Mouse (Mus musculus) liver, embryonic 16.5 days (tissue): ENCODE measurements around the gene Lgi4. TPM values are rescaled to one million over a fixed set of nuclear protein-coding genes. Genes with fewer than 3 reads are reported as not detected.
A peak's percentile ranks its signal among the peaks of the same experiment; 100 is the strongest.

ENCODE experiments used
- ATAC-seq: fragments of 200-750 bp; cut with Nextera tagmentation; 2 replicates; pipeline ENCODE4 v1.8.0; 2017; ENCODE audit warnings: low read depth, mild to moderate bottlenecking, moderate number of reproducible peaks, moderate library complexity
- H3K27ac ChIP-seq: fragments of 300-500 bp; sonication (generic); 2 replicates; pipeline ENCODE4 v1.5.1; 2014; ENCODE audit warnings: mild to moderate bottlenecking, low read length
- H3K27me3 ChIP-seq: fragments of 300-500 bp; sonication (generic); 2 replicates; pipeline ENCODE4 v1.6.1; 2014; ENCODE audit warnings: low read depth, low read length, mixed read lengths; ENCODE audit not compliant: control insufficient read depth, insufficient read depth
- H3K36me3 ChIP-seq: fragments of 300-500 bp; sonication (generic); 2 replicates; pipeline ENCODE4 v1.6.1; 2014; ENCODE audit warnings: mild to moderate bottlenecking; ENCODE audit not compliant: control insufficient read depth, insufficient read depth
- H3K4me1 ChIP-seq: fragments of 300-500 bp; sonication (generic); 2 replicates; pipeline ENCODE4 v1.6.1; 2014; ENCODE audit warnings: low read depth, low read length, mixed read lengths; ENCODE audit not compliant: control insufficient read depth
- H3K4me2 ChIP-seq: fragments of 300-500 bp; sonication (generic); 2 replicates; pipeline ENCODE4 v1.6.1; 2014; ENCODE audit warnings: low read depth, low read length, mixed read lengths
- H3K4me3 ChIP-seq: fragments of 300-500 bp; sonication (generic); 2 replicates; pipeline ENCODE4 v1.5.1; 2014; ENCODE audit warnings: low read depth, mild to moderate bottlenecking, low read length
- H3K9ac ChIP-seq: fragments of 300-500 bp; sonication (generic); 2 replicates; pipeline ENCODE4 v1.6.1; 2014; ENCODE audit warnings: low read depth, low read length
- H3K9me3 ChIP-seq: fragments of 300-500 bp; sonication (generic); replicated peaks from 2 replicates; pipeline ENCODE4 v1.6.1; 2016; ENCODE audit warnings: low read length; ENCODE audit not compliant: control insufficient read depth
- WGBS: fragments of 180-500 bp; shearing (Covaris S2); extraction: QIAGEN DNeasy Blood & Tissue Kit; methylation state at CpG from one replicate; pipeline ENCODE4 v1.1.7; 2014; ENCODE audit not compliant: insufficient replicate concordance; 5-methylcytosine and 5-hydroxymethylcytosine counted together
- polyA plus RNA-seq: library from polyadenylated mRNA; unstranded; fragments of >200 nt; fragmentation: Nextera tagmentation; extraction: Ambion mirVana; gene quantifications from 2 replicates; pipeline ENCODE4 v1.2.1, GENCODE M21; 2015

Gene Lgi4
- polyA plus RNA-seq: 0.02 and 0.12 TPM in 2 replicates

DNA sequence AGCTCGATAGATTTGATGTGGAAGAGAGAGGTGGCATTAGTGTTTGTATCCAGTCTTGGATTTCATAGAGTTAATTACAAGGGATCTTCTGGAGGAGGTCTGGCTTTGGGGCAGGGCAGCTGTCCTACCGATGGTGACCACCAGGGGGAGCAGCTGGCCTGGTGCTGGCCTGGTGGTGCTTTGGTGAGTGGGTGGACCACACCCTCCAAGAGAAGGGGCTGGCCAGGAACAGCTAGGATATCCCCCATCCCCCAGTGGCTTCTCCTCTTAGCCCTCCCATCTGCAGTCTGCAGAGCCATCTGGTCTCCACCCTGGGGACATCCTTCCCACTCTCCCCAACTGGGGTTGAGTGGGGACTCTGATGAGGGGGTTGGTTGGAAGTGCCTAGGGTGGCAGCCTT lies at the start of gene Lgi4:
Lgi4 (plus strand) TSS at position 235 of the 400 bp plus-strand sequence.
- no peaks in the 10 kb centered on the region for H3K36me3 ChIP-seq
- no peaks in the 10 kb centered on the region; the same call in 1 of the 2 replicates for H3K27me3 ChIP-seq
- 2% methylated on average over 2 of the region's 2 CpGs for WGBS
- H3K9ac ChIP-seq: no peak within 1 kb of the TSS
- no peaks in the 10 kb centered on the region for H3K9me3 ChIP-seq
- no peak within 1 kb of the TSS for H3K27ac ChIP-seq
- H3K4me2 ChIP-seq: no peak within 1 kb of the TSS
- H3K4me3 ChIP-seq: no peak within 1 kb of the TSS
- no peak for ATAC-seq
- H3K4me1 ChIP-seq: no peaks in the 10 kb centered on the region

DNA sequence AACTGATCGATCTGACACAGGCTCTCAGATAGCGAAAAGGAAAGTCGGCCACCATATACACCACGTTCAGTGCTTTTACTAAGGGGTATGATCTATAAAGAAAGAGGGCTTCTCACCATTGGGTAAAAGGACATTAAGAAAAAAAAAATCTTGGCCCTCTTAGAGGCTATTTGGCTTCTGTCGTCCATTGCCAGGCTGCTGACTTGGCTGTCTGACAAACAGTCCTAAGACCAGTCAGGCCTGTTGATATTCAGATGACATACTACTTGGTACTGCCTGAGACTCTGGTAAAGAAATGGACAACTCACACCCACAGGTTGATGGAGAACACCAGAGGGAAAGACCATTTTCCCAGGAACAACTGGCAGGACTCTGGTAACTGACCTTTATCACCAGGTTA lies 46.2 kb upstream of the Lgi4 start:
- Histone ChIP-seq H3K4me2 (no peak overlapping the region), H3K27ac (no peak overlapping the region), H3K4me3 (no peak overlapping the region), H3K9ac (no peak overlapping the region), H3K27me3 (no peaks in the 10 kb centered on the region), H3K9me3 (no peaks in the 10 kb centered on the region), H3K4me1 (no peaks in the 10 kb centered on the region; the same call in 1 of the 2 replicates), H3K36me3 (no peaks in the 10 kb centered on the region)
- no peak for ATAC-seq
- 62% methylated on average over 5 of the region's 5 CpGs for WGBS

DNA sequence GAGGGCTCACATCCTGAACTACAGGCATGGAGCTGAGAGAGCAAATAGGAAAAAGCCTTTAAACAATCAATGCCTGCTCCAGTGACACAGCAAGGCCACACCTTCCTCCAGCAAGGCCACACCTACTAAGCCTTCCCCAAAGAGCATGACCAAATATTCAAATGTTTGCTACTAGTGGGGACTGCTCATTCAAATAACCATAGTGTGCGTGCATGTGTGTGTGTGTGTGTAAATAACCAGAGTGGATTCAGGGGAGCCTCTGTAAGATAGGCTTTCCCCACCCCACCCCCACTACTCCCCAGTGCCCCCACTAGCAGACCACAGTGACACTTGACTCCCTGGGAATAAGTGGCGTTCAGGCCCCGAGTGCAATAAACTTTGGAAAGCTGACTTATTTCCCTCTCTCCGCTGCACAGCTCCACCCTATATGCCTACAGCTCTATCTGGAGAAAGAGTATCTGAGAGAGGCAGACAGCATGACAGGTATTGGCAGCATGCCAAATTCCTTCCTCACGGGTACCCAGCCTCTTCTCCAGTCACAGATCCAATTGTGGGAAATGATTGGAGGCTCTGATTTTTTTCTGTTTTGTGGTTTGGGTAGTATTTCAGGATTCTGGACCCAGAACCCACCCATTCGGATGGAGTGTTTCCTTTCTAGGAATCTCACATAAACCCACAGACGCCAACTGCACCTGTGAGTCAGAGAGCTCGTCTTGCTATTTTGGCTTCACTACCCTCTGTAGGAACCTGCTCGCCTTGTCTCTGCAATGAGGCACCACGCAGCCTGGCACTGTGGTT lies 41.8 kb upstream of the Lgi4 start:
- no peaks in the 10 kb centered on the region for H3K9me3 ChIP-seq
- H3K36me3 ChIP-seq: no peaks in the 10 kb centered on the region
- H3K27ac ChIP-seq: no peak overlapping the region
- peak; percentile 19; the same call in 1 of the 2 replicates for ATAC-seq
- 36% methylated on average over 10 of the region's 10 CpGs for WGBS
- no peak overlapping the region for H3K4me2 ChIP-seq
- H3K27me3 ChIP-seq: no peaks in the 10 kb centered on the region
- no peaks in the 10 kb centered on the region; the same call in 1 of the 2 replicates for H3K4me1 ChIP-seq
- no peak overlapping the region for H3K9ac ChIP-seq
- no peak overlapping the region for H3K4me3 ChIP-seq

DNA sequence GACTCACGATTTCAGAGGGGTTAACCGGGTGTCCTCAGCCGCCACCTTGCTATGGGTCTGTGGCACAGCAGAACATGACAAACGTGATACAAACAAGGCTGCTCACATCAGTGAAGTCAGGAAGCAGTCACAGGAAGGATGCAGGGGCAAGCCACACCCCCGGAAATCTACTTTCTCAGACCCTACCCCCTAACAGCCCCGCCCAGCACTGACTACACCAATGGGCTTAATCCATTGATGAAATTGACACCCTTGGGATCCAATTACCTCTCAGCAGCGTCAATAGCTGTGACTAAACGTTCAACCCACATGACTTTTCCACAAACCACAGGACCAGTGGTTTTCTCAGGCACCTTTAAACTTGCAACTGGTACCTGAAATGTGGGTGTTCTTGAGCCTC lies 30.5 kb upstream of the Lgi4 start:
- Histone ChIP-seq H3K9ac (no peak overlapping the region), H3K4me3 (no peak overlapping the region), H3K27ac (no peak overlapping the region), H3K4me1 (no peaks in the 10 kb centered on the region; the same call in 1 of the 2 replicates), H3K4me2 (no peak overlapping the region), H3K9me3 (no peaks in the 10 kb centered on the region), H3K36me3 (no peaks in the 10 kb centered on the region), H3K27me3 (no peaks in the 10 kb centered on the region)
- 50% methylated on average over 8 of the region's 8 CpGs for WGBS
- no peak for ATAC-seq

DNA sequence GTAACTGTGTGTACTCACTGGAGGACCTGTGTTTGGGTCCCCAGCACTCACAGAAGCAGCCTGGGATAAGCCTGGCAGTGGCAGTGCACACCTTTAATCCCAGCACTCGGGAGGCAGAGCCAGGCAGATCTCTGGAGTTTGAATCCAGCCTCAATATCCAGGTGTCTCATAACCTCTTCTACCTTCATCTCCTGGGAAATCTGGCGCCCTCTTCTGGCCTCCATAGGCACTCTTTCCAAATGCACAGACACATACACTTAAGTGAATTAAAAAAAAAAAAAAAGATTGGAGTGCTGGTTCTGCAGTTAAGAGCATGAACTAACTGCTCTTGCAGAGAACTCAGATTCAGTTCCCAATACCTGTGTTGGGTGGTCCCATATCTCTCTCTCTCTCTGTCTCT lies 28.4 kb upstream of the Lgi4 start:
- WGBS: 64% methylated on average over 2 of the region's 2 CpGs
- H3K27me3 ChIP-seq: no peaks in the 10 kb centered on the region
- no peaks in the 10 kb centered on the region for H3K9me3 ChIP-seq
- H3K4me3 ChIP-seq: no peak overlapping the region
- ATAC-seq: no peak
- H3K4me1 ChIP-seq: peaks cover 4% of the 10 kb centered on the region; the same call in 1 of the 2 replicates
- H3K9ac ChIP-seq: no peak overlapping the region
- no peak overlapping the region for H3K27ac ChIP-seq
- no peak overlapping the region for H3K4me2 ChIP-seq
- no peaks in the 10 kb centered on the region for H3K36me3 ChIP-seq

DNA sequence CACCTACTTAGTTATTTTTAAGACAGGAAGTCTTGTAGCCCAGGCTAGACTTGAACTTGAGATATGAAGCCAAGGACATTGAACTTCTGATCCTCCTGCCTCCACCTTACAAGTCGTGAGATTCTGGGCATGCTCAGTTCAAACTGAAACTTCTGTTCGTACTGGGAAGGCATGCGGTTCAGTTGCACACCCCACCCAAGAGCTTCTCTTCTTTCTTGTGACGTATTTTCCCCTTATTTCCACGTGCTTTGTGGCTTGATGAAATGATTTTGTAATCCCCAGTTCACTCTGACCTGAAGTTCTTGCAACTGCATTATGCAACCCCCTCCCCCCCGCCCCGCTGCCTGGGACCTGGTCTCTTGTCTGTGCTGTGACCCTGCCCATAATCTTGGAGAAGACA lies 27.4 kb upstream of the Lgi4 start:
- 35% methylated on average over 7 of the region's 7 CpGs for WGBS
- no peaks in the 10 kb centered on the region for H3K36me3 ChIP-seq

DNA sequence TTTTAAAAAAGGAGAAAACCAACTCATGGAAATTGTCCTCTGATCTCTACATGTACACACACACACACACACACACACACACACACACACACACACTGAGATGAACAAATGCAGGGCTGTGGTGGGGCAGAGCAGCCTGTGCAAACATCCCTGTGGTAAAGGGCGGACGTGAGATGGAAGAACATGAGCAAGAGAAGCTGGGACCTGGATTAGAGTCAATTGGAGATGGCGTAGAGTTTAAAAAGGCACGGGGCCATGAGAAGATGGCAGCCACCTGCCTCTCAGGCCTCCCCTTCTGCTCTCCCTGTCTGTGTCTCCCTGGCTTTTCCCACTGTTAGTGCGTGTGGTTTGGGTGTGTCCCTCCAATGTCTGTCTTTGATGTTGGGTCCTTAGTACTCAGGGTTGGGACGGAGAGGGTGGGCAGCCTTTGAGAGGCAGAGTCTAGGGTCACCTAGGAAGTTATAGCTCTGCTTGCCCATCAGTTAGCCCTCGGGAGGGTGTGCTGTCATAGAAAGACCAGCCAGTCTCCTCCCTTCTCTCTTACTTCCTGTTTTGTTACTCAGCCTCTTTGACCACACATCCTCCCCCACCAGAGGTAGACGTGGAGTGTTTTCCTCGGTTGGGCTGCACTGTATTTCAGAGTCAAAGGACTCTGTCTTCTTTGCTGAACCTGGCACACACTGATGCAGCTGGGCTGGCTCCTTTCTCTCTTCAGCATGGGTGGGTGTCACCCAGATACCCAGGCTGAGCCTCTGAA lies 25.6 kb upstream of the Lgi4 start:
- H3K27ac ChIP-seq: peak overlapping the region; percentile 50; the same call in 1 of the 2 replicates

More for the DNA sequence above, 27.4 kb upstream of the Lgi4 start:
- H3K9ac ChIP-seq: no peak overlapping the region; the same call in 1 of the 2 replicates
- 0 out of 2 replicates have a peak, but pooled peaks have one; percentile 19 for ATAC-seq
- H3K4me2 ChIP-seq: no peak overlapping the region
- H3K4me3 ChIP-seq: no peak overlapping the region
- H3K9me3 ChIP-seq: no peaks in the 10 kb centered on the region
- no peaks in the 10 kb centered on the region for H3K27me3 ChIP-seq
- no peak overlapping the region for H3K27ac ChIP-seq
- peaks cover 4% of the 10 kb centered on the region; the same call in 1 of the 2 replicates for H3K4me1 ChIP-seq

DNA sequence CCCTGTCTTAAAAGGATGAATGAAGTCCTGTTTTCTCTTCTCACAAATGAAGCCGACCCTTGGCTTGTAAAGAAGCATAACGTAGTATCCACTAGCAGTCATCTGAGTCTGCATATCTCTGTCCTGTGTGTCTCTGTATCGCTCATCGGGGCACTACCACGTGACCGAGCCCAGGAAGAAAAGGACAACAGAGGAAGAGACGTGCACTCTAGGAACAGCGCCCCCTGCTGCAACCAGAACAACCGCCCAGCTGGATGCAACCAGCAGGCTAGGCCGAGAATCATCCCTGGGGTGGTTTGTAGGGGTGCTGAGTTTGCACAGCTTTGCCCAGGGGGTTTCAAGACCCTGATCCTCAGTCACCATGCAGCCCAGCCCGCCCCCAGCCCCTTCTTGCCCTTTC lies 24.4 kb upstream of the Lgi4 start:
- Histone ChIP-seq H3K4me2 (no peak overlapping the region), H3K27me3 (no peaks in the 10 kb centered on the region), H3K36me3 (no peaks in the 10 kb centered on the region), H3K27ac (no peak overlapping the region), H3K4me3 (no peak overlapping the region), H3K9ac (no peak overlapping the region), H3K4me1 (peaks cover 4% of the 10 kb centered on the region; the same call in 1 of the 2 replicates), H3K9me3 (no peaks in the 10 kb centered on the region)
- WGBS: 39% methylated on average over 11 of the region's 11 CpGs
- ATAC-seq: no peak

More for the DNA sequence above, 25.6 kb upstream of the Lgi4 start:
- peaks cover 4% of the 10 kb centered on the region; the same call in 1 of the 2 replicates for H3K4me1 ChIP-seq
- no peak overlapping the region for H3K4me3 ChIP-seq
- H3K9me3 ChIP-seq: no peaks in the 10 kb centered on the region
- ATAC-seq: peak; percentile 41; the same call in 1 of the 2 replicates
- no peak overlapping the region for H3K4me2 ChIP-seq
- no peaks in the 10 kb centered on the region for H3K27me3 ChIP-seq
- 33% methylated on average over 9 of the region's 9 CpGs for WGBS
- no peaks in the 10 kb centered on the region for H3K36me3 ChIP-seq
- H3K9ac ChIP-seq: no peak overlapping the region
